Mouse (Mus musculus): Measurements from ENCODE around the gene L3hypdh.

Gene L3hypdh

GRCm38 (mm10) chr12:72085329-72086165 lies at the start of gene L3hypdh, which contains the start of gene Jkamp:
Gene L3hypdh (minus strand): TSS chr12:72085439.
Gene Jkamp (plus strand): TSS chr12:72085589.
- DNase-seq (ENCODE audit: low spot score in 2 of 2), result peak; percentile 98 to 99

GRCm38 (mm10) chr12:72129203-72129602 lies 44.0 kb upstream of the L3hypdh start:
- no peak for DNase-seq (ENCODE audit: low spot score in 2 of 2)

GRCm38 (mm10) chr12:72115686-72116345 lies 30.6 kb upstream of the L3hypdh start:
- no peak for DNase-seq (ENCODE audit: low spot score in 2 of 2)

- no peak for DNase-seq (ENCODE audit: low spot score in 2 of 2)
Measured at GRCm38 (mm10) chr12:72115126-72115525, 29.9 kb upstream of the L3hypdh start.

GRCm38 (mm10) chr12:72104525-72105281 lies 19.5 kb upstream of the L3hypdh start:
- peak; percentile 20 to 40 for DNase-seq (ENCODE audit: low spot score in 2 of 2)

- DNase-seq (ENCODE audit: low spot score in 2 of 2), result no peak
Measured at GRCm38 (mm10) chr12:72104027-72104426, 18.8 kb upstream of the L3hypdh start.

GRCm38 (mm10) chr12:72102776-72103175 lies 17.5 kb upstream of the L3hypdh start:
- DNase-seq (ENCODE audit: low spot score in 2 of 2), result no peak

GRCm38 (mm10) chr12:72096966-72097365 lies 11.7 kb upstream of the L3hypdh start:
- DNase-seq (ENCODE audit: low spot score in 2 of 2), result no peak

- no peak for DNase-seq (ENCODE audit: low spot score in 2 of 2)
Measured at GRCm38 (mm10) chr12:72089802-72090201, 4.6 kb upstream of the L3hypdh start.

GRCm38 (mm10) chr12:72086166-72086825 lies 1.1 kb upstream of the L3hypdh start:
- no peak for DNase-seq (ENCODE audit: low spot score in 2 of 2)

GRCm38 (mm10) chr12:72085024-72085328 lies 263 bp downstream of the L3hypdh start:
- DNase-seq (ENCODE audit: low spot score in 2 of 2), result no peak

- no peak for DNase-seq (ENCODE audit: low spot score in 2 of 2)
Measured at GRCm38 (mm10) chr12:72084261-72085023, 797 bp downstream of the L3hypdh start.

GRCm38 (mm10) chr12:72083265-72083664 lies 2.0 kb downstream of the L3hypdh start:
- no peak for DNase-seq (ENCODE audit: low spot score in 2 of 2)

- DNase-seq (ENCODE audit: low spot score in 2 of 2), result no peak
Measured at GRCm38 (mm10) chr12:72082370-72082769, 2.9 kb downstream of the L3hypdh start.

GRCm38 (mm10) chr12:72081961-72082360 lies 3.3 kb downstream of the L3hypdh start:
- no peak for DNase-seq (ENCODE audit: low spot score in 2 of 2)

- DNase-seq (ENCODE audit: low spot score in 2 of 2), result no peak
Measured at GRCm38 (mm10) chr12:72078248-72078647, 7.0 kb downstream of the L3hypdh start.

GRCm38 (mm10) chr12:72070327-72071269 lies 14.6 kb downstream of the L3hypdh start, which contains the start of gene Gpr135:
Gene Gpr135 (minus strand): TSS chr12:72071125.
- DNase-seq (ENCODE audit: low spot score in 2 of 2), result peak; percentile 81 to 82

- DNase-seq (ENCODE audit: low spot score in 2 of 2), result no peak
Measured at GRCm38 (mm10) chr12:72069626-72070326, 15.5 kb downstream of the L3hypdh start.

GRCm38 (mm10) chr12:72057780-72058179 lies 27.5 kb downstream of the L3hypdh start:
- DNase-seq (ENCODE audit: low spot score in 2 of 2), result no peak

Data from right cerebral cortex, postnatal 36 days (tissue).